Mouse (Mus musculus) heart, embryonic 14.5 days (tissue): ENCODE data around the gene Armc3. TPM values are rescaled to one million over a fixed set of nuclear protein-coding genes. Genes with fewer than 3 reads are reported as not detected.

Experiments used
- ATAC-seq: fragments of 200-750 bp; cut with Nextera tagmentation; 2 replicates; pipeline ENCODE4 v1.8.0; 2017; ENCODE audit warnings: low read depth, moderate TSS enrichment; ENCODE audit not compliant: insufficient number of reproducible peaks, insufficient read depth, low FRiP score
- H3K27ac ChIP-seq, 2 experiments: fragments of 200-500 bp in 1 of 2; fragments of 300-500 bp in 1 of 2; sonication (generic) in 1 of 2; replicated peaks in 1 of 2; 2 replicates each; pipeline ENCODE4 v1.5.1; 2012 to 2014; ENCODE audit warnings: low read depth in 2 of 2, low read length in 2 of 2, control low read depth in 1 of 2, mild to moderate bottlenecking in 1 of 2, mixed read lengths in 1 of 2; ENCODE audit not compliant: control insufficient read depth in 1 of 2, insufficient read depth in 1 of 2
- H3K27me3 ChIP-seq: fragments of 300-500 bp; sonication (generic); 2 replicates; pipeline ENCODE4 v1.6.1; 2014; ENCODE audit warnings: mild to moderate bottlenecking, low read length, control low read depth; ENCODE audit not compliant: control insufficient read depth, insufficient read depth
- H3K36me3 ChIP-seq: fragments of 300-500 bp; sonication (generic); 2 replicates; pipeline ENCODE4 v1.6.1; 2014; ENCODE audit warnings: mild to moderate bottlenecking, control low read depth, low read length, mixed read lengths; ENCODE audit not compliant: control insufficient read depth, insufficient read depth
- H3K4me1 ChIP-seq, 2 experiments: fragments of 200-500 bp in 1 of 2; fragments of 300-500 bp in 1 of 2; sonication (generic) in 1 of 2; 2 replicates each; pipeline ENCODE4 v1.6.1; 2012 to 2014; ENCODE audit warnings: low read length in 2 of 2, control low read depth in 1 of 2, mixed read lengths in 1 of 2; ENCODE audit not compliant: control insufficient read depth in 2 of 2, insufficient read depth in 2 of 2
- H3K4me2 ChIP-seq: fragments of 300-500 bp; sonication (generic); 2 replicates; pipeline ENCODE4 v1.6.1; 2014; ENCODE audit warnings: mild to moderate bottlenecking, low read length
- H3K4me3 ChIP-seq, 2 experiments: fragments of 200-500 bp in 1 of 2; fragments of 300-500 bp in 1 of 2; sonication (generic) in 1 of 2; 2 replicates each; pipeline ENCODE4 v1.5.1; 2012 to 2014; ENCODE audit warnings: low read length in 2 of 2, mild to moderate bottlenecking in 2 of 2, control low read depth in 1 of 2, low read depth in 1 of 2, moderate library complexity in 1 of 2; ENCODE audit not compliant: control insufficient read depth in 1 of 2, insufficient read depth in 1 of 2
- H3K9ac ChIP-seq: fragments of 300-500 bp; sonication (generic); 2 replicates; pipeline ENCODE4 v1.6.1; 2014; ENCODE audit warnings: mild to moderate bottlenecking, low read length
- H3K9me3 ChIP-seq: fragments of 300-500 bp; sonication (generic); 2 replicates; pipeline ENCODE4 v1.6.1; 2016; ENCODE audit warnings: low read length, control low read depth; ENCODE audit not compliant: control insufficient read depth
- WGBS: fragments of 180-500 bp; shearing (Covaris S2); extraction: QIAGEN DNeasy Blood & Tissue Kit; methylation state at CpG from one replicate; pipeline ENCODE4 v1.1.7; 2014; 5-methylcytosine and 5-hydroxymethylcytosine counted together
- polyA plus RNA-seq: library from polyadenylated mRNA; unstranded; fragments of >200 nt; fragmentation: Nextera tagmentation; extraction: Ambion mirVana; gene quantifications from 2 replicates; pipeline ENCODE4 v1.2.1, GENCODE M21; 2014

The Armc3 gene
- polyA plus RNA-seq, 1 experiment from 2014 or later: not detected

GRCm38 (mm10) chr2:19353158-19353557 is 154.1 kb downstream of the Armc3 start:
- Histone ChIP-seq H3K4me1 (no peaks in the 10 kb centered on the region), H3K4me2 (no peak overlapping the region), H3K4me3 (no peak overlapping the region), H3K27ac (no peak overlapping the region), H3K9me3 (no peaks in the 10 kb centered on the region), H3K36me3 (no peaks in the 10 kb centered on the region), H3K27me3 (no peaks in the 10 kb centered on the region), H3K9ac (no peak overlapping the region)
- WGBS: 79% methylated on average over 2 of the region's 2 CpGs
- ATAC-seq: no peak

Other genes with a start within 250 kb of the Armc3 start
- 7.4 TPM in 2 replicates for gene Pip4k2a, start 201.2 kb upstream of the Armc3 start, polyA plus RNA-seq
- 0.31 and 0.36 TPM in 2 replicates for gene 4930426L09Rik, start 201.0 kb upstream of the Armc3 start, polyA plus RNA-seq
- 38.9 and 46.8 TPM in 2 replicates for gene Msrb2, start 172.1 kb downstream of the Armc3 start, polyA plus RNA-seq
- not detected in 2 replicates for gene Ptf1a, start 246.4 kb downstream of the Armc3 start, polyA plus RNA-seq